Mouse (Mus musculus): ENCODE measurements around the gene Pdia5.

Gene Pdia5

DNA sequence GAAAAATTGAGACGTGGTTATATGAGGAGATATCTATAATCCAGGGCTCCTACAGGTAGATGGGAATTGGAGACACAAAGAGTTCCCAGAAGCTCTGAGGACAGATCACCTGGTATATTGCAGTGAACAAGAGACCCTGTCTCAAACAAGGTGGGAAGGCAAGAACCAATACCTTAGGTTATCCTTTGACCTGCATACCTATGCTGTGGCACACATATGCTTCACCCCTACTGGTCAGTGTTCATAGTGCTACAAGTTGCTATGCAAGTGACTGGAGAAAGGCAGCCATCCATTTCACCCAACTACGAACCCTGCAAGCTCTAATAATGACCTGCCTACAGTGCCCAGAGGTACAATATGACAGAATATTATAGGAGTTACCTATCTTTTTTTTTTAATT lies 128.5 kb downstream of the Pdia5 start:
- DNase-seq (ENCODE audit: inconsistent age in 2 of 2, low spot score in 1 of 2) = no peak

DNA sequence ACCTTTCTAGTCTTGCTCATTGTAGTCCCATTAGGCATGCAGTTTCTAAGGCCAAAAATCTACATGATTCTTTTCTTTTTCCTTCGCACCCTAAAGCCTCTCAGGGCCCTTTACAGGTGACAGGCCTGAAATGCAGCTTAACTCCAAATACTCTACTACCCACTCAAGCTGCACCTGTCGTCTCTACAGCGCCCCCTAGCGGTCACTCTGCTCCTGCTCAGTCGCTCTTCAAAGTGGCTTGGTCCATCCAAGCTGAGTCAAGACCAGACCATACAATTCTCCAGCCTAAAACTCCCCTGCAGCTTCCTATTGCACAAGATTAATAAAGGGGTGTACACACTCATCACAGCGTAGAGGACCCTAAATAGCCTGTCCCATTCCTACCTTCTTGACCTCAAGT lies 130.1 kb downstream of the Pdia5 start:
- DNase-seq (ENCODE audit: inconsistent age in 2 of 2, low spot score in 1 of 2) = peak; percentile 42 to 79

DNA sequence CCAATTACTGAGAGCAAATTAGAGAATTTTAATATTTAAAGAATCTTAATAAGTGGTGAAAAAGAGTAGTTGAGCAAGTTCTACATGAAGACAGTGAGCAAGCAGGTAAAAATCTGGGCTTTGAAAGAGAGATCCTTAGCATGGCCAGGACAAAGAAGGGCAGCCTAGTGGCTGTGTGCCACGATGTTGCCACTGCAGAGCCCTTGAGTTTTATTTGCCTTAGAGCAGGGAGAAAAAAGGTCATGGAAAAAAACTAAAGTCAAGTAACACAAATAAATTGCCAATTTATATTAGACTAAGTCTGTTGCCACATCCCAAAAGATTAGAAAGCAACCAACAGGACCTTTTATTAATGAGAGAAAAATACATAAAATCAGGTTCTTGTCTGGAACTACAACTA lies 133.2 kb downstream of the Pdia5 start:
- DNase-seq (ENCODE audit: inconsistent age in 2 of 2, low spot score in 1 of 2) = peak in 1 of 2 experiments; percentile 80

Data from adrenal gland, adult (tissue).